Mouse (Mus musculus) spleen, postnatal 14 days (tissue): Measurements from ENCODE around the gene Flt1.

Experiments used
- DNase-seq, 2 experiments: peaks; one replicate each; pipeline ENCODE4 v3.0.0; 2021 to 2022; ENCODE audit warnings: low spot score in 2 of 2

Gene Flt1

GRCm38 (mm10) chr5:147551879-147552627 is 173.8 kb downstream of the Flt1 start:
- no peak for DNase-seq

- DNase-seq: no peak
Observed at GRCm38 (mm10) chr5:147549016-147549755, 176.6 kb downstream of the Flt1 start.

GRCm38 (mm10) chr5:147545731-147546241 is 180.0 kb downstream of the Flt1 start:
- DNase-seq: peak in 1 of 2 experiments; percentile 25

- no peak for DNase-seq
Observed at GRCm38 (mm10) chr5:147542291-147542690, 183.5 kb downstream of the Flt1 start.

- no peak for DNase-seq
Observed at GRCm38 (mm10) chr5:147539815-147540214, 186.0 kb downstream of the Flt1 start.

GRCm38 (mm10) chr5:147539409-147539808 is 186.4 kb downstream of the Flt1 start:
- DNase-seq: no peak

- DNase-seq: no peak
Observed at GRCm38 (mm10) chr5:147532031-147532430, 193.8 kb downstream of the Flt1 start.

- DNase-seq: no peak
Observed at GRCm38 (mm10) chr5:147527788-147528187, 198.0 kb downstream of the Flt1 start.

GRCm38 (mm10) chr5:147527006-147527405 is 198.8 kb downstream of the Flt1 start:
- DNase-seq: no peak
